Mouse (Mus musculus): Measurements from ENCODE around the gene Atf3. TPM values are rescaled to one million over a fixed set of nuclear protein-coding genes. Genes with fewer than 3 reads are reported as not detected.

Gene Atf3
- total RNA-seq, 2 experiments from 2014 or later = 5.3 to 5.6 TPM

Other genes with a start within 250 kb of the Atf3 start
- gene Vash2, start 238.7 kb downstream of the Atf3 start, total RNA-seq (2021) = 1 to 10 TPM; 6.3 to 7.5 TPM
- gene Flvcr1, start 191.9 kb downstream of the Atf3 start, total RNA-seq (2021) = 10 to 100 TPM in 1 of 2 experiments, 1 to 10 TPM in 1; 8.8 to 10.3 TPM
- gene Spata45, start 181.4 kb downstream of the Atf3 start, total RNA-seq (2021) = not detected
- gene Tatdn3, start 155.1 kb downstream of the Atf3 start, total RNA-seq (2021) = 10 to 100 TPM; 20.6 to 26.8 TPM
- 1 to 10 TPM; 2.3 to 2.7 TPM for gene Nsl1, start 155.0 kb downstream of the Atf3 start, total RNA-seq (2021)
- under 1 TPM; 0.57 to 0.97 TPM for gene Batf3, start 120.2 kb downstream of the Atf3 start, total RNA-seq (2021)
- gene Fam71a, start 53.2 kb downstream of the Atf3 start, total RNA-seq (2021) = not detected
- 100 to 1,000 TPM; 107 to 116 TPM for gene Nenf, start 100.2 kb upstream of the Atf3 start, total RNA-seq (2021)
- gene Tmem206, start 107.9 kb upstream of the Atf3 start, total RNA-seq (2021) = 1 to 10 TPM; 4.4 to 7.0 TPM
- gene Ppp2r5a, start 185.2 kb upstream of the Atf3 start, total RNA-seq (2021) = 100 to 1,000 TPM; 113 to 127 TPM